Mouse (Mus musculus) cerebellum, adult 18-20 months (tissue): ENCODE data around the gene Rgs9.

Source experiments
- DNase-seq, 2 experiments: peaks; one replicate each; pipeline ENCODE4 v3.0.0; 2021

Gene Rgs9

GRCm38 (mm10) chr11:109238671-109239070, 59.3 kb downstream of the Rgs9 start:
- DNase-seq = no peak

GRCm38 (mm10) chr11:109237796-109238195, 60.1 kb downstream of the Rgs9 start:
- DNase-seq = no peak

- no peak for DNase-seq
Observed at GRCm38 (mm10) chr11:109233627-109234026, 64.3 kb downstream of the Rgs9 start.

- DNase-seq = no peak
Observed at GRCm38 (mm10) chr11:109232811-109233210, 65.1 kb downstream of the Rgs9 start.

GRCm38 (mm10) chr11:109227139-109227538, 70.8 kb downstream of the Rgs9 start:
- DNase-seq = no peak

GRCm38 (mm10) chr11:109221209-109222007, 76.5 kb downstream of the Rgs9 start:
- DNase-seq = no peak

GRCm38 (mm10) chr11:109218722-109219430, 79.1 kb downstream of the Rgs9 start:
- no peak for DNase-seq

GRCm38 (mm10) chr11:109217827-109218536, 79.9 kb downstream of the Rgs9 start:
- DNase-seq = no peak

GRCm38 (mm10) chr11:109210772-109211171, 87.2 kb downstream of the Rgs9 start:
- no peak for DNase-seq

GRCm38 (mm10) chr11:109210341-109210740, 87.6 kb downstream of the Rgs9 start:
- no peak for DNase-seq

GRCm38 (mm10) chr11:109206732-109207131, 91.2 kb downstream of the Rgs9 start:
- no peak for DNase-seq

GRCm38 (mm10) chr11:109206028-109206427, 91.9 kb downstream of the Rgs9 start:
- no peak for DNase-seq

- DNase-seq = no peak
Observed at GRCm38 (mm10) chr11:109199612-109200293, 98.2 kb downstream of the Rgs9 start.

- DNase-seq = peak; percentile 72 to 79
Observed at GRCm38 (mm10) chr11:109192673-109193557, 105.0 kb downstream of the Rgs9 start.

GRCm38 (mm10) chr11:109188235-109188634, 109.7 kb downstream of the Rgs9 start:
- DNase-seq = no peak

GRCm38 (mm10) chr11:109187631-109188184, 110.2 kb downstream of the Rgs9 start:
- peak; percentile 18 to 25 for DNase-seq

GRCm38 (mm10) chr11:109181118-109181517, 116.8 kb downstream of the Rgs9 start:
- no peak for DNase-seq

GRCm38 (mm10) chr11:109180290-109180689, 117.6 kb downstream of the Rgs9 start:
- no peak for DNase-seq

- DNase-seq = peak; percentile 65
Observed at GRCm38 (mm10) chr11:109178788-109179518, 119.0 kb downstream of the Rgs9 start.

GRCm38 (mm10) chr11:109175376-109175969, 122.5 kb downstream of the Rgs9 start:
- DNase-seq = no peak
